Mouse (Mus musculus): ENCODE measurements around the gene Arpp21. TPM values are rescaled to one million over a fixed set of nuclear protein-coding genes. Genes with fewer than 3 reads are reported as not detected.

Gene Arpp21
- total and polyA plus RNA-seq, 3 experiments = 0.71 TPM; not detected in 2

DNA sequence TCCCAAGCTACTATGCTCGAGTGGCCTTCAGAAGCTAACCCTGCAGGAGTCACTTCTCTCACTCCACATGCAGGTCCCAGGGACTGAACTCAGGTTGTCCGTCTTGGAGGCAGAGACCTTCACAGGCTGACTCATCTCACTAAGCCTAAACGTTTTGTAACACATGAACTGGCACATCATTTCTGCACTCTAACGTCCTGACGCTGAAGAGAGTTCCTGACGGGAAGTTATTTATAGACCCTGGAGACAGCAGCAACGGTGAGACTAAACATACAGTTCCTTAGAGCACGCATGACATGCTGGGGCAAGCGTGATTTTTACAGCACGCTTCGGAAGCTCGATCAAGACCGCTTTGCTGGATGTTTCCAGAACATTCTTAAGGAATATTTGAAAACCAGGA lies 8.6 kb downstream of the Arpp21 start:
- TF ChIP-seq POLR2AphosphoS5 (IDR thresholded peaks at IDR 0.05; ENCODE audit: insufficient replicate concordance, low read depth, low read length) = no peak
- TF ChIP-seq GATA2 (IDR thresholded peaks at IDR 0.05; ENCODE audit: borderline replicate concordance, low read depth, low read length) = no peak
- TF ChIP-seq CTCF (IDR thresholded peaks at IDR 0.05; ENCODE audit: low read depth, low read length) = no peak
- no peak for TF ChIP-seq GATA1 (IDR thresholded peaks at IDR 0.05; ENCODE audit: borderline replicate concordance, low read length)
- TF ChIP-seq TAL1 (conservative IDR thresholded peaks at IDR 0.05; ENCODE audit: low read depth, low read length) = no peak
- Histone ChIP-seq H3K36me3 (replicated peaks) (no peaks in the 10 kb centered on the region), H3K27me3 (ENCODE audit: insufficient read depth, low read length) (no peaks in the 10 kb centered on the region), H3K9me3 (replicated peaks) (peaks cover 16% of the 10 kb centered on the region), H3K4me3 (ENCODE audit: low read depth, low read length) (no peak overlapping the region), H3K4me1 (ENCODE audit: insufficient read depth, low read depth, low read length) (no peaks in the 10 kb centered on the region)
- ATAC-seq (ENCODE audit: extremely low read depth, insufficient number of reproducible peaks, low FRiP score, poor library complexity, severe bottlenecking) = no peak
- no peak for DNase-seq (ENCODE audit: low spot score)

DNA sequence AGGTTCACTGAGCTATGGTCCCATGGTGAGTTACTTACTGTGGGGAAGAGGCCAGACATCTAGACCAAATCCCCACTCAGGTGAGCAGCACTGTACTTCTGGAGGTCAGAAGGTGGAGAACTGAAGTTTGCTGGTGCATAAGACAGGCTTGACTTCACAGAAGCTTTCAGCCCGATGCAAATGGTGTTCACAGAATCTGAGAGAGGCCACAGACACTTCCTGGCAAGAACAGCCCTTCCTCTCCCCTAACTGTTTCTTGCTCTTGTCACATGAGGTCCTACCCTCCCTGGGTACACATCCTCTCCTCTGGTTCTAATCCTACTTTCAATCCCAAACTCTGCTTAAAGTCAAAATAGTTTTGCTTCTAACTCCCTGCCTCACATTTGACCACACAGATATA lies 9.2 kb downstream of the Arpp21 start:
- no peak for TF ChIP-seq TAL1 (conservative IDR thresholded peaks at IDR 0.05; ENCODE audit: low read depth, low read length)
- TF ChIP-seq CTCF (IDR thresholded peaks at IDR 0.05; ENCODE audit: low read depth, low read length) = no peak
- no peak for TF ChIP-seq POLR2AphosphoS5 (IDR thresholded peaks at IDR 0.05; ENCODE audit: insufficient replicate concordance, low read depth, low read length)
- no peak for TF ChIP-seq GATA1 (IDR thresholded peaks at IDR 0.05; ENCODE audit: borderline replicate concordance, low read length)
- no peak for TF ChIP-seq GATA2 (IDR thresholded peaks at IDR 0.05; ENCODE audit: borderline replicate concordance, low read depth, low read length)
- no peaks in the 10 kb centered on the region for H3K36me3 ChIP-seq (replicated peaks)
- H3K9me3 ChIP-seq (replicated peaks) = peaks cover 16% of the 10 kb centered on the region
- no peak overlapping the region for H3K4me3 ChIP-seq (ENCODE audit: low read depth, low read length)
- no peak for DNase-seq (ENCODE audit: low spot score)
- H3K27me3 ChIP-seq (ENCODE audit: insufficient read depth, low read length) = no peaks in the 10 kb centered on the region
- ATAC-seq (ENCODE audit: extremely low read depth, insufficient number of reproducible peaks, low FRiP score, poor library complexity, severe bottlenecking) = no peak
- no peaks in the 10 kb centered on the region for H3K4me1 ChIP-seq (ENCODE audit: insufficient read depth, low read depth, low read length)

DNA sequence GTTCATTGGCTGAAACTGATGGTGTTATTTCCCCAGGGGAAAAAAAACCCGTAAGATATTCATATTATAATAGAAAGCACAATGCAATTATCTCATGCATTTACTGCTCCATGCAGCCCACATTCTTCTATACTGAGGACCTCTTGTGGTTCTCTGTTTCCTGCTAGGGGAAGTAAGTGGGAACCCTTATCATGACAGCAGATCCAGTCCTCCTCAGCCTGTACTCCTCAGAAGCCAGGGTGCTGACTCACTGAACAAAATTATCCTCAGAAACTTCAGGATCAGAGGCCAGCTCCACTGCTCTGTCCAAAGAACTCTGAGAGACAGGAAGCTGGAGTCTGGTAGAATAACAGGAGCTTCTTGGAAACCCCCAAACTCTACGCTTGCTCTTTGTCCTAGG lies 10.7 kb downstream of the Arpp21 start:
- H3K4me3 ChIP-seq (ENCODE audit: low read depth, low read length) = no peak overlapping the region
- peaks cover 19% of the 10 kb centered on the region for H3K9me3 ChIP-seq (replicated peaks)
- no peak for ATAC-seq (ENCODE audit: extremely low read depth, insufficient number of reproducible peaks, low FRiP score, poor library complexity, severe bottlenecking)
- H3K27me3 ChIP-seq (ENCODE audit: insufficient read depth, low read length) = no peaks in the 10 kb centered on the region
- DNase-seq (ENCODE audit: low spot score) = no peak
- H3K36me3 ChIP-seq (replicated peaks) = no peaks in the 10 kb centered on the region
- no peak for TF ChIP-seq TAL1 (conservative IDR thresholded peaks at IDR 0.05; ENCODE audit: low read depth, low read length)
- no peak for TF ChIP-seq CTCF (IDR thresholded peaks at IDR 0.05; ENCODE audit: low read depth, low read length)
- no peak for TF ChIP-seq GATA2 (IDR thresholded peaks at IDR 0.05; ENCODE audit: borderline replicate concordance, low read depth, low read length)
- TF ChIP-seq POLR2AphosphoS5 (IDR thresholded peaks at IDR 0.05; ENCODE audit: insufficient replicate concordance, low read depth, low read length) = no peak
- no peak for TF ChIP-seq GATA1 (IDR thresholded peaks at IDR 0.05; ENCODE audit: borderline replicate concordance, low read length)
- no peaks in the 10 kb centered on the region for H3K4me1 ChIP-seq (ENCODE audit: insufficient read depth, low read depth, low read length)

DNA sequence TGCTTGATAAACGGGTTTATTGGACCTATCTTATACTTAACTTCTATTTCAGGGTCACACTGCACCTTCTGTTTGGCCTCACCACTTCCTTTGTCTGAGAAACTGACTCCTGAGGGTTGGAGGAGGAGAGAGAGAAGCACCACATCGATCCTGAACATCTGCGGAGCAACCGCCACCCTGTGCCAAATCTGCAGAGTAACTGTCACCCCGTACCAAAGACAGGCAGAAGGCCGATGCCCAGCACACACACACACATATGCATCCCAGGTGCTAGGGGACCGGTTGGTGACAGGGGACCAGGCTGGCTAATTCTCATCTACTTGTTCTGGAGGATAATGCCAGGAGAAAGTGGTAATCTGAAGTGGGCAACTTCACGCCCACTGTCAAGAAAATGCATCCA lies 16.4 kb downstream of the Arpp21 start:
- Histone ChIP-seq H3K27me3 (ENCODE audit: insufficient read depth, low read length) (no peaks in the 10 kb centered on the region), H3K4me3 (ENCODE audit: low read depth, low read length) (no peak overlapping the region), H3K36me3 (replicated peaks) (no peaks in the 10 kb centered on the region), H3K9me3 (replicated peaks) (peaks cover 30% of the 10 kb centered on the region), H3K4me1 (ENCODE audit: insufficient read depth, low read depth, low read length) (no peaks in the 10 kb centered on the region)
- no peak for TF ChIP-seq GATA2 (IDR thresholded peaks at IDR 0.05; ENCODE audit: borderline replicate concordance, low read depth, low read length)
- TF ChIP-seq CTCF (IDR thresholded peaks at IDR 0.05; ENCODE audit: low read depth, low read length) = no peak
- no peak for TF ChIP-seq GATA1 (IDR thresholded peaks at IDR 0.05; ENCODE audit: borderline replicate concordance, low read length)
- no peak for TF ChIP-seq POLR2AphosphoS5 (IDR thresholded peaks at IDR 0.05; ENCODE audit: insufficient replicate concordance, low read depth, low read length)
- TF ChIP-seq TAL1 (conservative IDR thresholded peaks at IDR 0.05; ENCODE audit: low read depth, low read length) = no peak
- ATAC-seq (ENCODE audit: extremely low read depth, insufficient number of reproducible peaks, low FRiP score, poor library complexity, severe bottlenecking) (no peak), DNase-seq (ENCODE audit: low spot score) (no peak)

DNA sequence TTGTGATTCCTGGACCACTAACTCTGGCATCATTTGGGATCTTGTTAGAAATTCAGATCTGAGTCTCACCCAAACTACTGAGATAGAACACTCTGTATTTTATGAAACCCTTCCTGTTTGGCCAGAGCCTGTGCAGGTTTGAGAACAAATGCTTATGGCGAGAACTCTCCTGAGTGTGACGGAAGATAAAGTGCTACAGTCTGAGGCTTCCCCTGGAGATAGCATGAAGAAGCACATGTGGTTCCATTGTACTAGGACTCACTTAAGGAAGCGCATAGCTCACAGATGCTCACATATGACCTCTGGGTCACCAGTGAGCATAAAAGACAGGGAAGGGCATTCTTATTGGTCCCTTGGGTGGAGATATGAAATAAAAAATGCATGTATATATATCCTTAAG lies 17.5 kb downstream of the Arpp21 start:
- Histone ChIP-seq H3K27me3 (ENCODE audit: insufficient read depth, low read length) (no peaks in the 10 kb centered on the region), H3K4me1 (ENCODE audit: insufficient read depth, low read depth, low read length) (no peaks in the 10 kb centered on the region), H3K4me3 (ENCODE audit: low read depth, low read length) (no peak overlapping the region), H3K36me3 (replicated peaks) (no peaks in the 10 kb centered on the region), H3K9me3 (replicated peaks) (peaks cover 30% of the 10 kb centered on the region)
- DNase-seq (ENCODE audit: low spot score) (no peak), ATAC-seq (ENCODE audit: extremely low read depth, insufficient number of reproducible peaks, low FRiP score, poor library complexity, severe bottlenecking) (no peak)
- TF ChIP-seq TAL1 (conservative IDR thresholded peaks at IDR 0.05; ENCODE audit: low read depth, low read length) (no peak), POLR2AphosphoS5 (IDR thresholded peaks at IDR 0.05; ENCODE audit: insufficient replicate concordance, low read depth, low read length) (no peak), GATA1 (IDR thresholded peaks at IDR 0.05; ENCODE audit: borderline replicate concordance, low read length) (no peak), GATA2 (IDR thresholded peaks at IDR 0.05; ENCODE audit: borderline replicate concordance, low read depth, low read length) (no peak), CTCF (IDR thresholded peaks at IDR 0.05; ENCODE audit: low read depth, low read length) (no peak)

DNA sequence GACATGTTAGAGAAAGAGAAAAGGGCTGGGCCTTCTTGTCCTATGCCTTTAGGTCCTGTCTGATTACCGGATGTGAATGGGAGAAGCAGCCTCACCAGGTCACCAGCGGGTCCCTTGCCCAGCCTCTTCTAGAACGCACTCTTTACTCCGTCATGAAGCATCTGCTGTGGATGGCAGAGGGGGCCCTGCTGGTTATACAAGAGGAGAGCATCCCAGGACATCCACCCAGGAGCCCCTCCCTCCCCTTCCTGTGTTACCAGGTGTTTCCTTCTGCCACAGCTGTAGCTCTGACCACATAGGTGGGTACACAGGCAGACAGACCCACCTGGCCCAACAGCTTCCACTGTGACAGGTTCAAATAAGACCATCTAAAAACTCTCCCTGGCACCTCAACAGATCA lies 18.6 kb downstream of the Arpp21 start:
- Histone ChIP-seq H3K27me3 (ENCODE audit: insufficient read depth, low read length) (no peaks in the 10 kb centered on the region), H3K36me3 (replicated peaks) (no peaks in the 10 kb centered on the region), H3K4me3 (ENCODE audit: low read depth, low read length) (no peak overlapping the region), H3K9me3 (replicated peaks) (peaks cover 32% of the 10 kb centered on the region), H3K4me1 (ENCODE audit: insufficient read depth, low read depth, low read length) (no peaks in the 10 kb centered on the region)
- ATAC-seq (ENCODE audit: extremely low read depth, insufficient number of reproducible peaks, low FRiP score, poor library complexity, severe bottlenecking) = no peak
- TF ChIP-seq GATA1 (IDR thresholded peaks at IDR 0.05; ENCODE audit: borderline replicate concordance, low read length) (no peak), GATA2 (IDR thresholded peaks at IDR 0.05; ENCODE audit: borderline replicate concordance, low read depth, low read length) (no peak), POLR2AphosphoS5 (IDR thresholded peaks at IDR 0.05; ENCODE audit: insufficient replicate concordance, low read depth, low read length) (no peak), CTCF (IDR thresholded peaks at IDR 0.05; ENCODE audit: low read depth, low read length) (no peak), TAL1 (conservative IDR thresholded peaks at IDR 0.05; ENCODE audit: low read depth, low read length) (no peak)
- no peak for DNase-seq (ENCODE audit: low spot score)

All from G1E (cell line).